Mouse (Mus musculus) kidney, embryonic 15.5 days (tissue): ENCODE measurements around the gene Kif23. TPM values are rescaled to one million over a fixed set of nuclear protein-coding genes. Genes with fewer than 3 reads are reported as not detected.
A peak's percentile ranks its signal among the peaks of the same experiment; 100 is the strongest.

Experiments used
- ATAC-seq: fragments of 200-750 bp; cut with Nextera tagmentation; replicated peaks from 2 replicates; pipeline ENCODE4 v1.8.0; 2017; ENCODE audit warnings: moderate TSS enrichment; ENCODE audit not compliant: low FRiP score
- H3K27ac ChIP-seq: fragments of 300-500 bp; sonication (generic); 2 replicates; pipeline ENCODE4 v1.5.1; 2015; ENCODE audit warnings: mild to moderate bottlenecking, inconsistent platforms
- H3K27me3 ChIP-seq: fragments of 300-500 bp; sonication (generic); 2 replicates; pipeline ENCODE4 v1.6.1; 2015; ENCODE audit warnings: inconsistent platforms
- H3K36me3 ChIP-seq: fragments of 300-500 bp; sonication (generic); 2 replicates; pipeline ENCODE4 v1.6.1; 2015; ENCODE audit warnings: inconsistent platforms
- H3K4me1 ChIP-seq: fragments of 300-500 bp; sonication (generic); 2 replicates; pipeline ENCODE4 v1.6.1; 2015; ENCODE audit warnings: inconsistent platforms
- H3K4me2 ChIP-seq: fragments of 300-500 bp; sonication (generic); 2 replicates; pipeline ENCODE4 v1.6.1; 2015; ENCODE audit warnings: moderate library complexity, mild to moderate bottlenecking, inconsistent platforms
- H3K4me3 ChIP-seq: fragments of 300-500 bp; sonication (generic); replicated peaks from 2 replicates; pipeline ENCODE4 v1.5.1; 2015; ENCODE audit warnings: mild to moderate bottlenecking, inconsistent platforms
- H3K9ac ChIP-seq: fragments of 300-500 bp; sonication (generic); 2 replicates; pipeline ENCODE4 v1.6.1; 2015; ENCODE audit warnings: mild to moderate bottlenecking, inconsistent platforms
- H3K9me3 ChIP-seq: fragments of 300-500 bp; sonication (generic); replicated peaks from 2 replicates; pipeline ENCODE4 v1.6.1; 2016; ENCODE audit warnings: inconsistent platforms
- WGBS: fragments of 180-500 bp; shearing (Covaris S2); methylation state at CpG from one replicate; pipeline ENCODE4 v1.1.7; 2015; ENCODE audit warnings: mixed read lengths; 5-methylcytosine and 5-hydroxymethylcytosine counted together
- polyA plus RNA-seq: library from polyadenylated mRNA; unstranded; fragments of >200 nt; fragmentation: Nextera tagmentation; extraction: Ambion mirVana; gene quantifications from 2 replicates; pipeline ENCODE4 v1.2.1, GENCODE M21; 2015

Kif23 gene
- polyA plus RNA-seq, 1 experiment from 2014 or later: 123 TPM

GRCm38 (mm10) chr9:61967357-61967756, 20.8 kb upstream of the Kif23 start:
- 60% methylated on average over 10 of the region's 10 CpGs for WGBS
- Histone ChIP-seq H3K9me3 (no peaks in the 10 kb centered on the region), H3K4me2 (no peak overlapping the region), H3K27me3 (no peaks in the 10 kb centered on the region), H3K36me3 (no peaks in the 10 kb centered on the region), H3K27ac (no peak overlapping the region), H3K9ac (no peak overlapping the region), H3K4me3 (no peak overlapping the region), H3K4me1 (peaks cover 14% of the 10 kb centered on the region)
- ATAC-seq: 0 out of 2 replicates have a peak, but pooled peaks have one; percentile 29

GRCm38 (mm10) chr9:61965987-61966386, 19.4 kb upstream of the Kif23 start:
- no peak overlapping the region for H3K4me3 ChIP-seq
- no peak overlapping the region for H3K4me2 ChIP-seq
- H3K27me3 ChIP-seq: no peaks in the 10 kb centered on the region
- no peaks in the 10 kb centered on the region for H3K9me3 ChIP-seq
- H3K9ac ChIP-seq: no peak overlapping the region
- no peaks in the 10 kb centered on the region for H3K36me3 ChIP-seq
- no peak overlapping the region for H3K27ac ChIP-seq
- peaks cover 10% of the 10 kb centered on the region for H3K4me1 ChIP-seq
- no peak for ATAC-seq
- WGBS: 95% methylated on average over 7 of the region's 7 CpGs

- Histone ChIP-seq H3K4me3 (no peak overlapping the region), H3K4me1 (peaks cover 14% of the 10 kb centered on the region), H3K9me3 (no peaks in the 10 kb centered on the region), H3K27me3 (no peaks in the 10 kb centered on the region), H3K9ac (no peak overlapping the region), H3K36me3 (no peaks in the 10 kb centered on the region), H3K4me2 (no peak overlapping the region), H3K27ac (no peak overlapping the region)
- WGBS: 41% methylated on average over 4 of the region's 4 CpGs
- no peak for ATAC-seq
Observed at GRCm38 (mm10) chr9:61965411-61965930, 18.9 kb upstream of the Kif23 start.

GRCm38 (mm10) chr9:61963356-61963755, 16.8 kb upstream of the Kif23 start:
- 61% methylated on average over 6 of the region's 6 CpGs for WGBS
- peaks cover 27% of the 10 kb centered on the region for H3K4me1 ChIP-seq
- H3K36me3 ChIP-seq: no peaks in the 10 kb centered on the region
- no peak for ATAC-seq
- H3K27ac ChIP-seq: no peak overlapping the region
- no peak overlapping the region for H3K9ac ChIP-seq
- H3K27me3 ChIP-seq: no peaks in the 10 kb centered on the region
- no peaks in the 10 kb centered on the region for H3K9me3 ChIP-seq
- no peak overlapping the region for H3K4me2 ChIP-seq
- no peak overlapping the region for H3K4me3 ChIP-seq

GRCm38 (mm10) chr9:61961181-61961580, 14.6 kb upstream of the Kif23 start:
- no peak for ATAC-seq
- H3K36me3 ChIP-seq: no peaks in the 10 kb centered on the region
- H3K4me1 ChIP-seq: peaks cover 20% of the 10 kb centered on the region
- H3K27ac ChIP-seq: no peak overlapping the region
- H3K4me2 ChIP-seq: no peak overlapping the region
- H3K4me3 ChIP-seq: no peak overlapping the region
- no peaks in the 10 kb centered on the region for H3K9me3 ChIP-seq
- H3K27me3 ChIP-seq: no peaks in the 10 kb centered on the region
- 87% methylated on average over 4 of the region's 4 CpGs for WGBS
- no peak overlapping the region for H3K9ac ChIP-seq

GRCm38 (mm10) chr9:61960753-61961152, 14.2 kb upstream of the Kif23 start:
- H3K9ac ChIP-seq: no peak overlapping the region
- WGBS: 36% methylated on average over 5 of the region's 5 CpGs

GRCm38 (mm10) chr9:61959921-61960569, 13.5 kb upstream of the Kif23 start:
- 85% methylated on average over 1 of the region's 1 CpGs for WGBS
- Histone ChIP-seq H3K9ac (no peak overlapping the region), H3K9me3 (no peaks in the 10 kb centered on the region)

More at GRCm38 (mm10) chr9:61960753-61961152, 14.2 kb upstream of the Kif23 start:
- Histone ChIP-seq H3K4me2 (no peak overlapping the region), H3K9me3 (no peaks in the 10 kb centered on the region), H3K27ac (peak overlapping the region; percentile 64; the same call in 1 of the 2 replicates), H3K36me3 (0 out of 2 replicates have a peak, but pooled peaks cover 3% of the 10 kb centered on the region), H3K4me3 (no peak overlapping the region), H3K27me3 (no peaks in the 10 kb centered on the region), H3K4me1 (peaks cover 20% of the 10 kb centered on the region)
- ATAC-seq: no peak

GRCm38 (mm10) chr9:61954707-61955106, 8.1 kb upstream of the Kif23 start:
- H3K9ac ChIP-seq: no peak overlapping the region
- no peak overlapping the region for H3K4me2 ChIP-seq
- no peak overlapping the region for H3K4me3 ChIP-seq
- ATAC-seq: no peak
- H3K27me3 ChIP-seq: no peaks in the 10 kb centered on the region
- peaks cover 5% of the 10 kb centered on the region; the same call in 1 of the 2 replicates for H3K4me1 ChIP-seq
- H3K36me3 ChIP-seq: peaks cover 10% of the 10 kb centered on the region; the same call in 1 of the 2 replicates
- no peaks in the 10 kb centered on the region for H3K9me3 ChIP-seq
- H3K27ac ChIP-seq: no peak overlapping the region

More at GRCm38 (mm10) chr9:61959921-61960569, 13.5 kb upstream of the Kif23 start:
- 0 out of 2 replicates have a peak, but pooled peaks have one; percentile 25 for ATAC-seq
- Histone ChIP-seq H3K4me3 (no peak overlapping the region), H3K27ac (peak overlapping the region; percentile 64), H3K27me3 (no peaks in the 10 kb centered on the region), H3K4me1 (peaks cover 20% of the 10 kb centered on the region), H3K36me3 (peaks cover 7% of the 10 kb centered on the region; the same call in 1 of the 2 replicates), H3K4me2 (no peak overlapping the region)

GRCm38 (mm10) chr9:61952241-61952640, 5.7 kb upstream of the Kif23 start:
- no peaks in the 10 kb centered on the region for H3K9me3 ChIP-seq
- no peak for ATAC-seq
- 65% methylated on average over 7 of the region's 7 CpGs for WGBS

GRCm38 (mm10) chr9:61947402-61948346, 1.1 kb upstream of the Kif23 start:
- H3K27ac ChIP-seq: peak overlapping the region; percentile 88
- peaks cover 19% of the 10 kb centered on the region for H3K4me1 ChIP-seq
- ATAC-seq: peak; percentile 78
- H3K36me3 ChIP-seq: peaks cover 13% of the 10 kb centered on the region
- H3K9ac ChIP-seq: peak overlapping the region; percentile 33
- no peaks in the 10 kb centered on the region for H3K27me3 ChIP-seq
- peak overlapping the region; percentile 95 for H3K4me2 ChIP-seq
- H3K9me3 ChIP-seq: no peaks in the 10 kb centered on the region
- H3K4me3 ChIP-seq: peak overlapping the region; percentile 80
- 6% methylated on average over 24 of the region's 24 CpGs for WGBS

More at GRCm38 (mm10) chr9:61952241-61952640, 5.7 kb upstream of the Kif23 start:
- no peak overlapping the region for H3K4me3 ChIP-seq
- H3K9ac ChIP-seq: no peak overlapping the region
- H3K27ac ChIP-seq: no peak overlapping the region
- H3K4me1 ChIP-seq: peaks cover 9% of the 10 kb centered on the region
- H3K36me3 ChIP-seq: peaks cover 10% of the 10 kb centered on the region; the same call in 1 of the 2 replicates
- no peak overlapping the region for H3K4me2 ChIP-seq
- H3K27me3 ChIP-seq: no peaks in the 10 kb centered on the region

- peaks cover 19% of the 10 kb centered on the region for H3K4me1 ChIP-seq
- no peaks in the 10 kb centered on the region for H3K9me3 ChIP-seq
- H3K4me2 ChIP-seq: peak overlapping the region; percentile 95
- H3K27me3 ChIP-seq: no peaks in the 10 kb centered on the region
- H3K4me3 ChIP-seq: peak overlapping the region; percentile 80
- H3K36me3 ChIP-seq: peaks cover 29% of the 10 kb centered on the region
- H3K9ac ChIP-seq: peak overlapping the region; percentile 72
- H3K27ac ChIP-seq: peak overlapping the region; percentile 88
- under 1% methylated on average over 38 of the region's 38 CpGs for WGBS
- peak; percentile 82 for ATAC-seq
Observed at GRCm38 (mm10) chr9:61945973-61946611, 482 bp downstream of the Kif23 start.
